Mouse (Mus musculus): ENCODE measurements at regions not wholly inside any gene's neighbourhood (a gene's known extent, or its start where the extent isn't known, plus 50 kb on each side); places are given as distances from the start of the nearest gene placed in this dataset.

GRCm38 (mm10) chr3:143734791-143735190, 470.2 kb downstream of the Lmo4 start:
- Histone ChIP-seq H3K9ac (no peak overlapping the region), H3K4me1 (replicated peaks; ENCODE audit: control insufficient read depth, insufficient read depth, low read length) (no peaks in the 10 kb centered on the region), H3K9me3 (ENCODE audit: control insufficient read depth, low read length) (no peaks in the 10 kb centered on the region), H3K27ac (no peak overlapping the region), H3K4me2 (replicated peaks) (no peak overlapping the region), H3K4me3 (replicated peaks; ENCODE audit: low read length) (no peak overlapping the region), H3K27me3 (ENCODE audit: control insufficient read depth, insufficient read depth, low read length) (no peaks in the 10 kb centered on the region), H3K36me3 (replicated peaks; ENCODE audit: control insufficient read depth, insufficient read depth) (no peaks in the 10 kb centered on the region)
- ATAC-seq (ENCODE audit: low FRiP score) (no peak), DNase-seq (ENCODE audit: low spot score) (no peak)
- 84% methylated on average over 2 of the region's 2 CpGs for WGBS

GRCm38 (mm10) chr3:143732966-143733725, 471.9 kb downstream of the Lmo4 start:
- Histone ChIP-seq H3K4me3 (replicated peaks; ENCODE audit: low read length) (no peak overlapping the region), H3K4me2 (replicated peaks) (no peak overlapping the region), H3K27ac (no peak overlapping the region), H3K4me1 (replicated peaks; ENCODE audit: control insufficient read depth, insufficient read depth, low read length) (no peaks in the 10 kb centered on the region), H3K9me3 (ENCODE audit: control insufficient read depth, low read length) (no peaks in the 10 kb centered on the region), H3K9ac (no peak overlapping the region), H3K27me3 (ENCODE audit: control insufficient read depth, insufficient read depth, low read length) (no peaks in the 10 kb centered on the region), H3K36me3 (replicated peaks; ENCODE audit: control insufficient read depth, insufficient read depth) (no peaks in the 10 kb centered on the region)
- no peak for ATAC-seq (ENCODE audit: low FRiP score)
- 89% methylated on average over 8 of the region's 8 CpGs for WGBS
- no peak for DNase-seq (ENCODE audit: low spot score)

- 65% methylated on average over 8 of the region's 8 CpGs for WGBS
- Histone ChIP-seq H3K27me3 (ENCODE audit: control insufficient read depth, insufficient read depth, low read length) (no peaks in the 10 kb centered on the region), H3K4me3 (replicated peaks; ENCODE audit: low read length) (no peak overlapping the region), H3K27ac (no peak overlapping the region), H3K4me2 (replicated peaks) (no peak overlapping the region), H3K9ac (no peak overlapping the region), H3K9me3 (ENCODE audit: control insufficient read depth, low read length) (no peaks in the 10 kb centered on the region), H3K36me3 (replicated peaks; ENCODE audit: control insufficient read depth, insufficient read depth) (no peaks in the 10 kb centered on the region), H3K4me1 (replicated peaks; ENCODE audit: control insufficient read depth, insufficient read depth, low read length) (no peaks in the 10 kb centered on the region)
- ATAC-seq (ENCODE audit: low FRiP score) (no peak), DNase-seq (ENCODE audit: low spot score) (no peak)
Measured at GRCm38 (mm10) chr3:143729473-143730076, 475.4 kb downstream of the Lmo4 start.

GRCm38 (mm10) chr3:143722571-143722970, 482.4 kb downstream of the Lmo4 start:
- H3K9me3 ChIP-seq (ENCODE audit: control insufficient read depth, low read length) = no peaks in the 10 kb centered on the region
- H3K4me3 ChIP-seq (replicated peaks; ENCODE audit: low read length) = no peak overlapping the region
- H3K4me2 ChIP-seq (replicated peaks) = no peak overlapping the region
- no peak for DNase-seq (ENCODE audit: low spot score)
- no peak overlapping the region for H3K27ac ChIP-seq
- no peaks in the 10 kb centered on the region for H3K36me3 ChIP-seq (replicated peaks; ENCODE audit: control insufficient read depth, insufficient read depth)
- no peak overlapping the region for H3K9ac ChIP-seq
- WGBS = 78% methylated on average over 2 of the region's 2 CpGs
- no peak for ATAC-seq (ENCODE audit: low FRiP score)
- no peaks in the 10 kb centered on the region for H3K4me1 ChIP-seq (replicated peaks; ENCODE audit: control insufficient read depth, insufficient read depth, low read length)
- H3K27me3 ChIP-seq (ENCODE audit: control insufficient read depth, insufficient read depth, low read length) = no peaks in the 10 kb centered on the region

GRCm38 (mm10) chr3:143722082-143722481, 482.9 kb downstream of the Lmo4 start:
- DNase-seq (ENCODE audit: low spot score) = no peak
- Histone ChIP-seq H3K4me1 (replicated peaks; ENCODE audit: control insufficient read depth, insufficient read depth, low read length) (no peaks in the 10 kb centered on the region), H3K27ac (no peak overlapping the region), H3K36me3 (replicated peaks; ENCODE audit: control insufficient read depth, insufficient read depth) (no peaks in the 10 kb centered on the region), H3K9ac (no peak overlapping the region), H3K4me2 (replicated peaks) (no peak overlapping the region), H3K9me3 (ENCODE audit: control insufficient read depth, low read length) (no peaks in the 10 kb centered on the region), H3K27me3 (ENCODE audit: control insufficient read depth, insufficient read depth, low read length) (no peaks in the 10 kb centered on the region), H3K4me3 (replicated peaks; ENCODE audit: low read length) (no peak overlapping the region)
- no peak for ATAC-seq (ENCODE audit: low FRiP score)
- 92% methylated on average over 3 of the region's 3 CpGs for WGBS

- H3K4me1 ChIP-seq (replicated peaks; ENCODE audit: control insufficient read depth, insufficient read depth, low read length) = no peaks in the 10 kb centered on the region
- H3K36me3 ChIP-seq (replicated peaks; ENCODE audit: control insufficient read depth, insufficient read depth) = no peaks in the 10 kb centered on the region
- H3K27ac ChIP-seq = no peak overlapping the region
- no peaks in the 10 kb centered on the region for H3K27me3 ChIP-seq (ENCODE audit: control insufficient read depth, insufficient read depth, low read length)
- 73% methylated on average over 2 of the region's 2 CpGs for WGBS
- no peak overlapping the region for H3K4me3 ChIP-seq (replicated peaks; ENCODE audit: low read length)
- no peak overlapping the region for H3K9ac ChIP-seq
- ATAC-seq (ENCODE audit: low FRiP score) = no peak
- peaks cover 6% of the 10 kb centered on the region; the same call in 1 of the 2 replicates for H3K9me3 ChIP-seq (ENCODE audit: control insufficient read depth, low read length)
- DNase-seq (ENCODE audit: low spot score) = no peak
- H3K4me2 ChIP-seq (replicated peaks) = no peak overlapping the region
Measured at GRCm38 (mm10) chr3:143713183-143713582, 491.8 kb downstream of the Lmo4 start.

- Histone ChIP-seq H3K36me3 (replicated peaks; ENCODE audit: control insufficient read depth, insufficient read depth) (no peaks in the 10 kb centered on the region), H3K27ac (no peak overlapping the region), H3K4me1 (replicated peaks; ENCODE audit: control insufficient read depth, insufficient read depth, low read length) (no peaks in the 10 kb centered on the region), H3K9ac (no peak overlapping the region), H3K27me3 (ENCODE audit: control insufficient read depth, insufficient read depth, low read length) (no peaks in the 10 kb centered on the region), H3K4me3 (replicated peaks; ENCODE audit: low read length) (no peak overlapping the region), H3K9me3 (ENCODE audit: control insufficient read depth, low read length) (peaks cover 6% of the 10 kb centered on the region; the same call in 1 of the 2 replicates), H3K4me2 (replicated peaks) (no peak overlapping the region)
- ATAC-seq (ENCODE audit: low FRiP score) (no peak), DNase-seq (ENCODE audit: low spot score) (no peak)
- 66% methylated on average over 16 of the region's 16 CpGs for WGBS
Measured at GRCm38 (mm10) chr3:143710805-143711469, 494.1 kb downstream of the Lmo4 start.

- Histone ChIP-seq H3K36me3 (replicated peaks; ENCODE audit: control insufficient read depth, insufficient read depth) (no peaks in the 10 kb centered on the region), H3K4me2 (replicated peaks) (no peak overlapping the region), H3K27ac (no peak overlapping the region), H3K9ac (no peak overlapping the region), H3K4me1 (replicated peaks; ENCODE audit: control insufficient read depth, insufficient read depth, low read length) (no peaks in the 10 kb centered on the region), H3K4me3 (replicated peaks; ENCODE audit: low read length) (no peak overlapping the region), H3K9me3 (ENCODE audit: control insufficient read depth, low read length) (no peaks in the 10 kb centered on the region), H3K27me3 (ENCODE audit: control insufficient read depth, insufficient read depth, low read length) (no peaks in the 10 kb centered on the region)
- ATAC-seq (ENCODE audit: low FRiP score) = no peak
- WGBS = 92% methylated on average over 1 of the region's 1 CpGs
- DNase-seq (ENCODE audit: low spot score) = no peak
Measured at GRCm38 (mm10) chr3:143706679-143707078, 498.3 kb downstream of the Lmo4 start.

GRCm38 (mm10) chr3:143694817-143695216, 510.2 kb downstream of the Lmo4 start:
- DNase-seq (ENCODE audit: low spot score) (no peak), ATAC-seq (ENCODE audit: low FRiP score) (no peak)
- Histone ChIP-seq H3K36me3 (replicated peaks; ENCODE audit: control insufficient read depth, insufficient read depth) (no peaks in the 10 kb centered on the region), H3K9me3 (ENCODE audit: control insufficient read depth, low read length) (no peaks in the 10 kb centered on the region), H3K27me3 (ENCODE audit: control insufficient read depth, insufficient read depth, low read length) (no peaks in the 10 kb centered on the region), H3K4me3 (replicated peaks; ENCODE audit: low read length) (no peak overlapping the region), H3K4me1 (replicated peaks; ENCODE audit: control insufficient read depth, insufficient read depth, low read length) (no peaks in the 10 kb centered on the region), H3K9ac (no peak overlapping the region), H3K4me2 (replicated peaks) (no peak overlapping the region), H3K27ac (no peak overlapping the region)
- WGBS = 90% methylated on average over 3 of the region's 3 CpGs
